Mouse (Mus musculus) heart, adult 2 months (tissue): ENCODE measurements around the gene Ankk1.

Experiments
- CTCF ChIP-seq: fragments of 200-600 bp; IDR thresholded peaks from 2 replicates; pipeline ENCODE4 v1.8.1; 2022; ENCODE audit warnings: antibody characterized with exemption, mild to moderate bottlenecking, moderate library complexity
- EP300 ChIP-seq: fragments of 200-500 bp; IDR thresholded peaks from 2 replicates; pipeline ENCODE4 v1.6.1; 2011; ENCODE audit warnings: low read depth, low read length, control low read depth; ENCODE audit not compliant: insufficient read depth
- POLR2A ChIP-seq: fragments of 200-500 bp; IDR thresholded peaks from 2 replicates; pipeline ENCODE4 v1.6.1; 2011; ENCODE audit warnings: mild to moderate bottlenecking, low read depth, low read length, control low read depth; ENCODE audit not compliant: insufficient read depth

DNA sequence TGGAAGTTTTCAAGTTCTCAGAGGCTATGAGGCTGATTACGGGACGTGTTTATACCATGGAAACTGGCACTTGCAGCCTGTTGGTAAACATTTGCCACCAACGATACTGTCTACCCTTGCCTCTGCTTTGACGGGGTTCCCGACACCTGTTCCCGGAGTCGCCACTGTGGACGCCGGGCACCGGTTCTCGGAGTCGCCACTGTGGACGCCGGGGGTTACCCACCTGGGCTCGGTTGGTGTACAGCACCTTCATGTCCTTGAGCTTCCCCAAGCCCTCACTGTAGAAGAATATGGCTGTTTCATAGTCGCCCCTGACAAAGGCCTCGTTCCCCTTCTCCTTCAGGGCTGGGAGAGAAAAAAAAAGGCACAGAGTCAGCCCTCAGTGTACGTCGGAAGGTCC, 43.2 kb upstream of the Ankk1 start:
- TF ChIP-seq POLR2A (no peak), CTCF (no peak), EP300 (no peak)
